Mouse (Mus musculus): ENCODE measurements around the gene Tmem132a. TPM values are rescaled to one million over a fixed set of nuclear protein-coding genes. Genes with fewer than 3 reads are reported as not detected.

Tmem132a gene
- polyA plus RNA-seq, 1 experiment from 2014 or later, result 115 TPM

DNA sequence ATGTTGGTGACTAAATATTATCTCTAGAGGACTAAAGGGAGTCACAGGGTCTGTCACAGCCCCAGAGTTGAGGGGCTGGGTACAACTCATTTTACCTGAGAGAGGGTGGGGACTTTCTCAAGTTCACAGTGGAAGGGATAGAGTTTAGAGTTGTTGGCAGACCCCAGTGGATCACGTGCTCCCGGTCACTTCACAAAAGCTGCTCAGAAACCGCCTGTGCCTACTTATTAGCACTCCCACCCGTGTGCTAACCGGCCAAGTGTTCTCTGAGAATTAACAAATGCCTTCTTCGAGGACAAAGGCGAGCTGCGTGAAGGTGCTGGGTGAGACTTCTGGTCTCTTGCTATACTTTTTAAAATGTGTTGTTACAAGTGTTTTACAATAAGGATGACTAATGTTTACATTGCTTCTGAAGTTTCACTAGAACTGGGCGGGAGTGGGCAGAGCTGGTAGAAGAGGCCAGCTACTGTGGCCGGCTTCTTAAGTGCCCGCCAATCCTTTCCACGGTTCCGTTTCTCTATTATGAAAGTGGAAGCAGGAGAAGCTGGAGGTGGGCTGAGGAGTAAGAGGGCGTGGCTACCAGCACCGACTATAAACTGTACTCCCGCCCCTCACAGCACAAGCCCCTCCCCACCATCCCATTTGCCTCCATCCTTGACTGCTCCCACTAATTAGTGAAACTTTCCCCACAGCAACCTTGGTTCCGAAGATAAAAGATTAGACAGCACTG, 51.4 kb downstream of the Tmem132a start:
- no peak overlapping the region for H3K9ac ChIP-seq
- 0 out of 2 replicates have a peak overlapping the region, but pooled peaks have one; percentile 11 for H3K4me3 ChIP-seq (replicated peaks)
- ATAC-seq (ENCODE audit: low FRiP score), result peak; percentile 51; the same call in 1 of the 2 replicates
- H3K27me3 ChIP-seq, result no peaks in the 10 kb centered on the region
- no peaks in the 10 kb centered on the region for H3K36me3 ChIP-seq (replicated peaks)
- peaks cover 3% of the 10 kb centered on the region; the same call in 1 of the 2 replicates for H3K4me1 ChIP-seq
- H3K4me2 ChIP-seq, result peak overlapping the region; percentile 38
- WGBS, result 32% methylated on average over 17 of the region's 17 CpGs
- no peaks in the 10 kb centered on the region for H3K9me3 ChIP-seq
- H3K27ac ChIP-seq, result no peak overlapping the region

DNA sequence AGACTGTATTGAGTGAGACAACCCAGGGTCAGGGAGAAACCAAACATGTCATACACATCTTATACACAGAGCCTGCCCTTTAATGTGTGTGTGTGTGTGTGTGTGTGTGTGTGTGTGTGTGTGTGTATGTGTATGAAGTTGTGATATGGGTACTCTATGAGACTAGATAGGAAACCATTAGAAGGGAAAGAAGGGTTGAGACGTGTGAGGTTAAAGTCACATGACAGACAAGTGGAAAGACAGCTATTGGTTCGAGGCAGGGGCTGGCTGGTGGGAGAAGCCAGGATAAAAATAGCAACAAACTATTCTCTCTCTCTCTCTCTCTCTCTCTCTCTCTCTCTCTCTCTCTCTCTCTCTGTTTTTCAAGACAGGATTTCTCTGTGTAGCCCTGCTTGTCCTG, 53.3 kb downstream of the Tmem132a start:
- peaks cover 3% of the 10 kb centered on the region; the same call in 1 of the 2 replicates for H3K4me1 ChIP-seq
- no peak overlapping the region for H3K4me2 ChIP-seq
- no peak overlapping the region for H3K4me3 ChIP-seq (replicated peaks)
- 77% methylated on average over 2 of the region's 2 CpGs for WGBS
- H3K9me3 ChIP-seq, result no peaks in the 10 kb centered on the region
- no peak overlapping the region for H3K9ac ChIP-seq
- no peaks in the 10 kb centered on the region for H3K27me3 ChIP-seq
- no peaks in the 10 kb centered on the region for H3K36me3 ChIP-seq (replicated peaks)
- no peak for ATAC-seq (ENCODE audit: low FRiP score)
- no peak overlapping the region for H3K27ac ChIP-seq

- Histone ChIP-seq H3K4me2 (no peak overlapping the region), H3K36me3 (replicated peaks) (no peaks in the 10 kb centered on the region), H3K9me3 (no peaks in the 10 kb centered on the region), H3K27ac (no peak overlapping the region), H3K9ac (no peak overlapping the region), H3K27me3 (no peaks in the 10 kb centered on the region), H3K4me3 (replicated peaks) (no peak overlapping the region), H3K4me1 (peaks cover 3% of the 10 kb centered on the region; the same call in 1 of the 2 replicates)
- 82% methylated on average over 6 of the region's 6 CpGs for WGBS
- no peak for ATAC-seq (ENCODE audit: low FRiP score)
Measured at GRCm38 (mm10) chr19:10815871-10816270, 53.9 kb downstream of the Tmem132a start.

GRCm38 (mm10) chr19:10813905-10814304, 55.8 kb downstream of the Tmem132a start:
- H3K4me2 ChIP-seq, result no peak overlapping the region
- no peaks in the 10 kb centered on the region for H3K9me3 ChIP-seq
- no peak overlapping the region for H3K27ac ChIP-seq
- H3K4me1 ChIP-seq, result peaks cover 8% of the 10 kb centered on the region
- 70% methylated on average over 7 of the region's 7 CpGs for WGBS
- no peaks in the 10 kb centered on the region for H3K27me3 ChIP-seq
- no peaks in the 10 kb centered on the region for H3K36me3 ChIP-seq (replicated peaks)
- H3K9ac ChIP-seq, result no peak overlapping the region
- ATAC-seq (ENCODE audit: low FRiP score), result no peak
- no peak overlapping the region for H3K4me3 ChIP-seq (replicated peaks)

DNA sequence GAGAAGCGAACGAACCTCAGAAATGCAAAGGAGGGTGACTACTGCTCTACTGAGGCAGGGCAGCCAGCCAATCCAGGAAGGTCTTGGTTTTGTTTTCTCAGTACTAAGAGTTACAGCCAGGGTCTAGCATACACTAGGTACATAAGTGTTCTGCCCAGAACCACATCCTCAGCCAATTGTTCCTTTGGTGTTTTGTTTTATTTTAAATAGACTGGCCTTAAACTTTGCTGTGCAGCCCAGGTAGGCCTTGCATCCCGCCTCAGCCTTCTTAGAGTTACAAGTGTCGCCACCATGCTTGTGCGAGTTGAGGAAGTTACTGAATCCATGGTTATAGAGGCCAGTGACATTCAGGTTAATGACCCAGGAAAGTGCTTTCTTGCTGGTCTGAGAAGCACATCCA, 56.7 kb downstream of the Tmem132a start:
- H3K36me3 ChIP-seq (replicated peaks), result no peaks in the 10 kb centered on the region
- peaks cover 7% of the 10 kb centered on the region for H3K4me1 ChIP-seq
- no peak overlapping the region for H3K9ac ChIP-seq
- H3K27ac ChIP-seq, result no peak overlapping the region
- ATAC-seq (ENCODE audit: low FRiP score), result no peak
- no peak overlapping the region for H3K4me2 ChIP-seq
- H3K27me3 ChIP-seq, result no peaks in the 10 kb centered on the region
- WGBS, result 95% methylated on average over 5 of the region's 5 CpGs
- no peak overlapping the region for H3K4me3 ChIP-seq (replicated peaks)
- H3K9me3 ChIP-seq, result no peaks in the 10 kb centered on the region

DNA sequence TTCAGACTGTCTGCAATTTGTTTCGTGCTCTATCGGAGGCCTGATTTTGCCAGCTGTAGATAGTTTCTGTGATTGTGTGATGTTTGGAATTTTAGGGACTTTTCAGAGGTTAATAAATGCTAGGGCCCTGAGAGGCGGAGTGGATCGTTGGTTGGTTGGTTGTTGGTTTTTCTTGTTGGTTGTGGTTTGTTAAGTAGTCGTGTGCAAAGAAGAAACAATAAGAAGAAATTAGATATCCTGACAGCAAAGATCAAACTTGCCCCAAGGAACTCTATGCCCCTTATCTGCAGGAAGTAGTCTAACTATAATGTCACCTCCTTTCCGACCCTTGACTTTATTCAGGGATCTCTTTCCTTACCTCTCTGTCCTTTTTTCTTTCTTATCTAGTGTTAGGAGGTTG, 58.3 kb downstream of the Tmem132a start:
- Histone ChIP-seq H3K4me2 (no peak overlapping the region), H3K9me3 (no peaks in the 10 kb centered on the region), H3K4me1 (peaks cover 6% of the 10 kb centered on the region; the same call in 1 of the 2 replicates), H3K9ac (no peak overlapping the region), H3K4me3 (replicated peaks) (no peak overlapping the region), H3K27me3 (no peaks in the 10 kb centered on the region), H3K36me3 (replicated peaks) (no peaks in the 10 kb centered on the region), H3K27ac (no peak overlapping the region)
- no peak for ATAC-seq (ENCODE audit: low FRiP score)
- 87% methylated on average over 6 of the region's 6 CpGs for WGBS

- 77% methylated on average over 4 of the region's 4 CpGs for WGBS
- Histone ChIP-seq H3K36me3 (replicated peaks) (no peaks in the 10 kb centered on the region), H3K27ac (no peak overlapping the region), H3K4me2 (no peak overlapping the region), H3K4me3 (replicated peaks) (no peak overlapping the region), H3K9ac (no peak overlapping the region), H3K9me3 (no peaks in the 10 kb centered on the region), H3K27me3 (no peaks in the 10 kb centered on the region), H3K4me1 (peaks cover 6% of the 10 kb centered on the region; the same call in 1 of the 2 replicates)
- no peak for ATAC-seq (ENCODE audit: low FRiP score)
Measured at GRCm38 (mm10) chr19:10810176-10810492, 59.6 kb downstream of the Tmem132a start.

DNA sequence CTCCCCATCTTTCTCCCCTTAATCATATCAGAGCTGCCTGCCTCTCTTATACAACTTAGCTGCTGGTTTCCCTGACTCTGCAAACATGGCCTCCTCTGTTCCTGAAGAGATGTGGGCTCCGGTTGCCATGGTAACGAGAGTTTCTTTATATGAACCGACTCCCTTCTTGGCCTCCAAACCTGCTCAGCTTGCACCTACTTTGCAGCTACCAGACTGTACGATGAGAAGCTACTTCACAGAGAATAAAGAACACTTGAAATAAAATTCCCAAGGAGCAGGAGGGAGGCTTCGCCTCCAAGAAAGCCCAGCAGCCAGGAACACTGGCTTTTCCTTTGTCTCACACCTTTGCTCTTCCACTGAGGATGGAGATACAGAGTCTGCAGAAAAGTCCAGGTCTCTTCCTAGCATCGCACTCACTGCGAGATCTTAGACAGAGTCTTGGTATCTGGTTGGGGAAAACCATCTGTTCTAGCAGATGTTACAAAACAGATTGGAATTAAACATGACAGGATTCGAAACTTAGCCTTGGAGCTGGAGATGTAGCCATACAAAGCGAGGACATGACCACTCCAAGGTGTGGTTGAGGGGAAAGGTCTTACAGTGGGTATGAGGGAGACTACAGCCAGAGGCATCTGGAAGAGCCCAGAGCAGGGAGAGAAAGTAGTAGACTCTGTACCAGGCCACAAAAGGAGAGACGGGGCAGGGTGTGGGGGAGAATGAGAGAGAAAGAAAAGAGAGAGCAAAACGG, 60.1 kb downstream of the Tmem132a start:
- Histone ChIP-seq H3K36me3 (replicated peaks) (no peaks in the 10 kb centered on the region), H3K9me3 (no peaks in the 10 kb centered on the region), H3K4me1 (peaks cover 6% of the 10 kb centered on the region; the same call in 1 of the 2 replicates), H3K4me2 (no peak overlapping the region), H3K4me3 (replicated peaks) (no peak overlapping the region), H3K27me3 (no peaks in the 10 kb centered on the region), H3K9ac (no peak overlapping the region), H3K27ac (no peak overlapping the region)
- peak; percentile 46; the same call in 1 of the 2 replicates for ATAC-seq (ENCODE audit: low FRiP score)
- 71% methylated on average over 11 of the region's 11 CpGs for WGBS

DNA sequence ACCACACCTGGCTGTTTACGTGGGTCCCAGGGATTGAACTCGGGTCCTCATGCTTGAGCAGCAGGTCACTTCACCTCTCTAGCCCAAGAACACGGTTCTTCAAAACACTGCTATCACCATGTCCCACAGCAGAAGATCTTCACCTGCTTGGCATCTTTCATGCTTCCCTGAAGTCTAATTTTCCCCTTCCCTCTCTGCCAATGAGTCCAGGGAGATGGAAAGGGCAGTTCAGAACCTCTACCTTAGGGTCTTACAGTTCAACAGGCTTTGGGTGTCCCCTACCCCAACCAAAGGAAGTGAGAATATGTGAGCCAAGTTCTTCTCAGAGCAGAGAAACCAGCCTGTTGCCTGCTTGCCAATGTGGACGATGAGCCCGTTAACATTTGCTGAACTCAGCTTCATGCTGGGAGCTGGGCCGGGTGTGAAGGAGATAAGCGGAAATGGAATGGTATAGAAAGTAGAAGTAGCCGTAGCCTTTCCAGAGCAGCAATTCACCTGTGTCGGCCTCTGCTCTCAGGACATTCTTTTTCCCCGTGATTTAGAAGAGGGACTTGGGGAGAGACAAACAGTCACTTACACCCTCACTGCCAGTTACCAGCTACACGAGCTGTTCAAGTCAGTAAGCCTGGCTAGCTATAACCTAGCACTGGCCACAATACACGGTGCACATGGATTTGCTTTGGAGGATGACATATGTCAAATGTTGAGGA, 61.1 kb downstream of the Tmem132a start:
- H3K27ac ChIP-seq, result no peak overlapping the region
- no peak for ATAC-seq (ENCODE audit: low FRiP score)
- WGBS, result 93% methylated on average over 12 of the region's 12 CpGs

More for the DNA sequence above, 61.1 kb downstream of the Tmem132a start:
- Histone ChIP-seq H3K36me3 (replicated peaks) (no peaks in the 10 kb centered on the region), H3K9me3 (no peaks in the 10 kb centered on the region), H3K4me3 (replicated peaks) (no peak overlapping the region), H3K4me1 (peaks cover 6% of the 10 kb centered on the region; the same call in 1 of the 2 replicates), H3K9ac (no peak overlapping the region), H3K4me2 (no peak overlapping the region), H3K27me3 (no peaks in the 10 kb centered on the region)

Other genes starting within 250 kb of the Tmem132a start
- gene Vwce, start 235.7 kb downstream of the Tmem132a start, polyA plus RNA-seq (2016; fragmentation: Nextera tagmentation; extraction: Ambion mirVana), result 0.44 and 0.45 TPM in 2 replicates
- gene Pga5, start 191.9 kb downstream of the Tmem132a start, polyA plus RNA-seq (2016; fragmentation: Nextera tagmentation; extraction: Ambion mirVana), result not detected in 2 replicates
- gene Vps37c, start 181.2 kb downstream of the Tmem132a start, polyA plus RNA-seq (2016; fragmentation: Nextera tagmentation; extraction: Ambion mirVana), result 32.5 and 35.2 TPM in 2 replicates
- not detected in 2 replicates for gene Cd5, start 130.9 kb downstream of the Tmem132a start, polyA plus RNA-seq (2016; fragmentation: Nextera tagmentation; extraction: Ambion mirVana)
- not detected in 2 replicates for gene Cd6, start 39.9 kb downstream of the Tmem132a start, polyA plus RNA-seq (2016; fragmentation: Nextera tagmentation; extraction: Ambion mirVana)
- gene Slc15a3, start 30.2 kb downstream of the Tmem132a start, polyA plus RNA-seq (2016; fragmentation: Nextera tagmentation; extraction: Ambion mirVana), result 0.12 and 0.38 TPM in 2 replicates
- gene Tmem109, start 12.1 kb upstream of the Tmem132a start, polyA plus RNA-seq (2016; fragmentation: Nextera tagmentation; extraction: Ambion mirVana), result 35.6 and 36.6 TPM in 2 replicates
- 43.3 and 49.6 TPM in 2 replicates for gene Prpf19, start 25.3 kb upstream of the Tmem132a start, polyA plus RNA-seq (2016; fragmentation: Nextera tagmentation; extraction: Ambion mirVana)
- gene Zp1, start 50.7 kb upstream of the Tmem132a start, polyA plus RNA-seq (2016; fragmentation: Nextera tagmentation; extraction: Ambion mirVana), result not detected in 2 replicates
- gene Ptgdr2, start 67.2 kb upstream of the Tmem132a start, polyA plus RNA-seq (2016; fragmentation: Nextera tagmentation; extraction: Ambion mirVana), result 0.08 TPM in 1 of 2 replicates, not detected in the other
- 26.2 and 27.0 TPM in 2 replicates for gene Ccdc86, start 79.3 kb upstream of the Tmem132a start, polyA plus RNA-seq (2016; fragmentation: Nextera tagmentation; extraction: Ambion mirVana)
- gene Ms4a10, start 104.7 kb upstream of the Tmem132a start, polyA plus RNA-seq (2016; fragmentation: Nextera tagmentation; extraction: Ambion mirVana), result not detected in 2 replicates
- gene Ms4a15, start 123.3 kb upstream of the Tmem132a start, polyA plus RNA-seq (2016; fragmentation: Nextera tagmentation; extraction: Ambion mirVana), result not detected in 2 replicates
- gene Ms4a18, start 148.1 kb upstream of the Tmem132a start, polyA plus RNA-seq (2016; fragmentation: Nextera tagmentation; extraction: Ambion mirVana), result not detected in 2 replicates
- gene Ms4a8a, start 211.2 kb upstream of the Tmem132a start, polyA plus RNA-seq (2016; fragmentation: Nextera tagmentation; extraction: Ambion mirVana), result not detected in 2 replicates

All from forebrain, embryonic 12.5 days (tissue).